Mouse (Mus musculus) common myeloid progenitor, adult 5-6 weeks (primary cell): ENCODE results near the gene Zfp488. TPM values are rescaled to one million over a fixed set of nuclear protein-coding genes. Genes with fewer than 3 reads are reported as not detected.
A peak's percentile ranks its signal among the peaks of the same experiment; 100 is the strongest.

Source experiments
- ATAC-seq: replicated peaks from 2 replicates; pipeline ENCODE4 v1.8.0; 2016; ENCODE audit warnings: low read depth, mild to moderate bottlenecking, moderate TSS enrichment, inconsistent platforms; ENCODE audit not compliant: poor library complexity, severe bottlenecking
- total RNA-seq: library from RNA; stranded (forward); fragments of 200-1000, 187-1606 nt; gene quantifications from 2 replicates; pipeline ENCODE4 v1.2.3, GENCODE M21; 2017

The Zfp488 gene
- total RNA-seq, 1 experiment from 2014 or later, result not detected

DNA sequence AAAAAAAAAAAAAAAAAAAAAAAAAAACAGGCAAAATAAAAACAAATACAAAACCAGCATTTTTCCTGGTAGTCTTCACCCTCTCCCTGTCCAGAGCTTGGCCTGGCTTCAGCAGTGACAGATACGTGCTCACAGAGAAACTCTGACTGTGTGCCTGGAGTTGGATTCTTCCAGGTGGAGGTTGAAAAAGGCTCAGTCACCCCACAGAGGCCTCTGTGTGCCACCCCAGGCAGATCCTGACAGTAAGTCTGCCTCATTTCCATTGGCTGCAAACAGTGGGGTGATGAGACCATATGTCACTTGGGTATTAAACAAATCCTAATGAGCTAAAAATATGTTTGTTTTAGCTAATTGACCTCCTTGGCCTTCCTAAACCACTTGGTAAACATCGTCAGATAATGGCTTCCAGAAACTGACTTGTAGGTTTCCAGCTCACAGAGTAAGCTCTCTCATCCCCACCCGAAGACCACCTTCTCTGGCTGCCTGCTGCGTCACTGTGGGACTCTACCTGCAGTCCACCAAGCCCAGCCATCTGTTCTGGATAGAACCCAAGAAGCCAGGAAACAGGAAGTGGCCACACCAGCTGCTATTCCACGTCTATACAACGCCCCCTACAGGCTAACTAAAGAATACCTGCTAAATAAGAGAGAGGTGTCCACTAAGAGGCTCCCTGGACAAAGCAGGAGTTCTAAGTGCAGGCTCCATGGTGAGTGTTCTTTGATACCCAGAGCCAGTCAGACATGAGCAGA, 26.2 kb downstream of the Zfp488 start:
- no peak for ATAC-seq

DNA sequence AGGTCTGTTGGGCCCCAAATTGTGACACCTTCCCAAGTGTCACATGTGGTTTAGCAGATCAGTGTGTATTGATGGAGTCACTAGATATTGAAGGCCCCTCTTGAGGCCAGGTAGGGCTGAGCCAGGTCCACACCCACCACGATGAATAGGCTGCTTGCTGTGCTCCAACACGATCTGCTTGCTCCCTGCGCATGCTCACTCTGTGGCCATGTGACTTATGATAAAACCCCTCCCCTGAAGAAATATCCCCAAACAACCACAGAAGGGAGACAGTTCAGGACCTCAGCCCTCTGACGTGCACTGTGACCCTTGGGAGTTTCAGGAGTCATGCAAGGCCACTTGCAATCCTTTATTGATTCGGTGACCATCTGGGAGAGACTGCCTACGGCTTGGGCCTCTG, 32.4 kb downstream of the Zfp488 start:
- ATAC-seq, result no peak

DNA sequence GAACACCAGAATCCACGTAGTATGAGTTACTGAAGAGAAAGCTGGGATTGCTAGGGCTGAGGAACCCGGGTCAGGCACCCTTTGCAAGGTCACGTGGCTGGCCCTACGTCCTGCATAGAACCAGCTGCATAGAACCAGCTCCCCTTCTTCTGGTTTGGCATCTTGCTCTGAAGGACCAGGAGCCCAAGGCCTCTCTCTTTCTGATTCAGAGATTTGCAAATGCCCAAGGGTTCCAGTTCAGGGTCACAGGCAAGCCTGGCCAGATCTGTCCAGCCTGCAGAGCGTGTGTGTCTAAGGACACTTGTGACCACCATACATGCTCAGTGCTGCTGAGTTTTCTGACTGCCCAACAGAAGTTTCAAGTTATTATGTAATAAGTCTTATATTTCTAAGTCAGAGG, 36.3 kb downstream of the Zfp488 start:
- no peak for ATAC-seq

DNA sequence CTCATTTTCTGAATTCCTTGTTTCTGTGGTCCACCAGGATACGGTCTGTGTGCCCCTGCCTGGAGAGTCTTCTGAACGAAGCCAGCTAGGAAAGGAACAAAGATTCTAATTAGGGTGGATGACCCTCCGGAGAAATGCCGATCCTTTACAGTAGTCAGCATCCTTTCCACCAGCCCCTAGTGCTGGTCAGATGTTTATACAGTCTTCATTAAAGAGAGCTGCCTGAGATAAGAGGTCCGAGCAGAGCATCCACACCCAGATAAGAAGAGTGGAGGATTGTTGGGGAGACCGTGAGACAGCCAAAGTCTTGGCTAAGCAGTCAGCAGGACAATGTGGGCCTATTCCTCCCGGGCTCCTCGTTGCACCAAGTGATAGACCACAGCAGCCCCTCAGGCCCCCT, 37.8 kb downstream of the Zfp488 start, which contains the start of gene Gdf2:
Gdf2 (plus strand) TSS at position 301 of the 400 bp plus-strand sequence.
- no peak for ATAC-seq

DNA sequence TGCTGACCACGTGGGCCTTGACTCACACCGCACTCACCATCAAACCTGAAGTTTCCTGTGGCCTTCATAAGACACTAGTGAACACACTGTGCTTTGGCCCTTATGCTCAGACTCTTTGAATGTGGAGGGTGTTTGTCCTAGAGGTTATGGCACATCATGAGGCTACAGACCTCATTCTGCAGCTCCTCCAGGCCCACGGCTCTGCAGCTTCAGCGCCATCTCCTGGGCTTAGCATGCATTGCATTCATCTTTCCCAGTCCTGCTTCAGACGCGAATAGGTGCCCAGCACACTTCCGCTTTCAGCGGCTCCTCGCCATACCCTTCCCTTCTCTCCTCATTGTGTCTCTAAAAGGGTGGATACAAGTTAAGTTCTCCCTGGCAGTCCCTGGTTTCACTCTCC, 39.4 kb downstream of the Zfp488 start:
- ATAC-seq, result peak; percentile 95

DNA sequence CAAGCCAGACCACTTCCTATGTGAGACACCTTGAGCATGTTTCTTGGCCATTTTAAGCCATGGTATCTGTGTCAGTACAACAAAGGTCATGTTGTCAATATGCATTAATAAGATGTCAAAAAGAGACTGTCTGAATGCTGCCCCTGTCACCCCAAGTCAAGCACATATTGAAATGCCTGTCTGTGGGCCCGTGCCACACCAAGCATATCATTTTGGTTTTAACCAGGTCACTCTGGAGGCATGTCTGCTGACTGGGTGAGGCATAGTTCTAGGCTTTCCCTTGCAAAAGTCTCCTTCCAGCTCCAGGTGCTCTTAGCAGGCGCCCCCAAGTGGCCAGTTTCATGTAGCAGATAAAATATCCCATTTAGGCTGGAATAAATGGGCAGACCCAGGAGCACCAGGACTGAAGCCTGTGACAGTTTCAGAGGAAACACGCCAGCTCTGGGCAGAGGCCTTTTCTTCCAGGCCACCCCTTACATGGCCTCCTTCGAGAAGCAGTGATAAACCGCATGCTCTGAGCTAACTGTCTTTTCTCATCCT, 44.7 kb downstream of the Zfp488 start:
- no peak for ATAC-seq

DNA sequence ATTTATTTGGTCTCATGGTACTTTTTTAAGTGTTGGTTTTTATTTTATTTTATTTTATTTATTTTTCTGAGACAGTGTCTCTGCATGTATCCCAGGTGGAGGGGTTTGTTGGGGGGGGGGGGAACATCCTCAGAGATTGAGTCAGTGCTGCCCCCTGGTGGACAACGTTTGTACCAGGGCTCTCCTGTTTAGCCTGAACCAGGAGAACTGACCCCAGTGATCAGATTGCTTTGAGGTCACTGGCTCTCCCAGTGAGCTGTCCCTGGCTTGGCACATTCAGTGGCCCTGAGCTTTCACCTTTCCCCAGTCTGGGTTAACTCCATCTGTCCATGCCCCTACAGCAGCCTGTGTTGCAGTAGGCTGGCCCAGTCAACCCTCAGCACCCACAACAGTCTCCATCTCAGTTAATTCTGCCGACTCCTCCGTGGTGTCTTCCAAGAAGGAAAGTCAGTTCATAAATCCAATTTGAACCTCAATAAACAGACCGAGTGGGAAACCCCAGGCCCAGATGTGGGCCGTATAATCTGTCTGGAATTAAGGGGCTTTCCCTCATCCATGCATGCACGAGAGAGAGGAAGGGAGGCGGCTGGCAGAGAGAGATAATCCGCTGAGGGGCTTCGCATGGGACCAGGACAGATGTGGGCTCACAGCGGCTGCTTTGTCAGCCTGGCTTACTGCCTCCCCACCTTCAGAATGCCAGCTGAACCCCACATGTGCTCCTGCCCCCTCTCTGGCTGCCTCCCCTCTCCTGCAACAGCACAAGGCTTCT, 45.4 kb downstream of the Zfp488 start:
- ATAC-seq, result no peak

DNA sequence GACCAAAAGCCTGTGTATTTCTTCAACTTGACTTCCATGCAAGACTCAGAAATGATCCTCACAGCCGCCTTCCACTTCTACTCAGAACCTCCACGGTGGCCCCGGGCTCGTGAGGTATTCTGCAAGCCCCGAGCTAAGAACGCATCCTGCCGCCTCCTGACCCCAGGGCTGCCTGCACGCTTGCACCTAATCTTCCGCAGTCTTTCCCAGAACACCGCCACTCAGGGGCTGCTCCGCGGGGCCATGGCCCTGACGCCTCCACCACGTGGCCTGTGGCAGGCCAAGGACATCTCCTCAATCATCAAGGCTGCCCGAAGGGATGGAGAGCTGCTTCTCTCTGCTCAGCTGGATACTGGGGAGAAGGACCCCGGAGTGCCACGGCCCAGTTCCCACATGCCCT, 46.7 kb downstream of the Zfp488 start:
- ATAC-seq, result no peak

DNA sequence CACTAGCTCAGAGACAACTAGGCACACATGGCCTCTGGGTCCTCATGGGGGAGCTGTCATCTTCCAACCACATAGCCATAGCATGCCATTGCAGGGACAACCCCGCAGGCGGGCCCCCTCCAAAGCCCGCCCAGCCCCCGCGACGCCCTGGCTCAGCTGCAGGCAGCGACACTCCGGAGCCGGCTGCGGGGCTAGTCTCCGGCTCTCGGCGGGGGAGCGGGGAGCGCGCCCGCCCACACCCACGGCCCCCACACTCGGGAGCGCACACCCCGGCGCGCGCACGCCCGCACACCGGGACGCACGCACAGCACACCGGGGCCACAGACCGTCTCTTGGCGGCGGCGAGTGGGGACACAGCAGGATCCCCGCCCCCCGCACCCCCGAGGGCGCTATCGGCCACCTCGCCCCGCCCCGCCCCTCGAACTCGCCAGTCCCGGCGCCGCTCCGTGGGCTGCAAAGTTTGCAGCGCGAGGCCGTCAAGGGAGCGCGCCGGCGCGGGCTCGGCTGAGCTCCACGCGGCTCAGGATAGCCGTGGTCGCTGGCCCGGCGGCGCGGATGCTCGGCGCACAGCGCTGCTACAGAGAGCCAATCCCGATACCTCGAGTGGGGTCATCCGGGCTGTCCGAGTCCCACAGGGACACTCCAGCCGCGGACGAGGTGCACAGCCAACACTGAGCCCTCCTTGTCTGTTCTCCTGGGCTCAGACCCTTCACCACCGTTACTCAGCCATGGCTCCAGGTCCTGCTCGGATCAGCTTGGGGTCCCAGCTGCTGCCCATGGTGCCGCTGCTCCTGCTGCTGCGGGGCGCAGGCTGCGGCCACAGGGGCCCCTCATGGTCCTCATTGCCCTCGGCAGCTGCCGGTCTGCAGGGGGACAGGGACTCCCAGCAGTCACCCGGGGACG, 55.1 kb downstream of the Zfp488 start, which contains the start of gene Gdf10:
Gdf10 (plus strand) TSS at position 420 of the 903 bp plus-strand sequence.
- no peak; the same call in 1 of the 2 replicates for ATAC-seq

DNA sequence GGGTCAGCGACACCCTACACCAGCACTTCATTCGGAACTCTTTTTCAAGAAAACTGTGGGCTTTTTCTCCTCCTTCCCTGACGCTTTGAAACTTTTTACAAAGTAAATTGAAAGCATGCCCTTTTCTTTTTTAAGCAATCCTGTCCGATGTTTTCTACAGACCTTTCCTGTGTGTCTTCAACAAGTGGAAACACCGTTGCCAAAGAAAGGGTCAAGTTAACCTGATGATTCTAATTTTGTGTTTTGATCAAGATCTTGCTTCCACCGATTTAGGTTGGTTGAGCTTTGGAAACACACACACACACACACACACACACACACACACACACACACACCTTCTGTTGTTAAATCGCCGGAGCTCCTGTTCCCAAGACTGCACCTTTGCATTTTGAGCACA, 55.8 kb downstream of the Zfp488 start:
- no peak for ATAC-seq

DNA sequence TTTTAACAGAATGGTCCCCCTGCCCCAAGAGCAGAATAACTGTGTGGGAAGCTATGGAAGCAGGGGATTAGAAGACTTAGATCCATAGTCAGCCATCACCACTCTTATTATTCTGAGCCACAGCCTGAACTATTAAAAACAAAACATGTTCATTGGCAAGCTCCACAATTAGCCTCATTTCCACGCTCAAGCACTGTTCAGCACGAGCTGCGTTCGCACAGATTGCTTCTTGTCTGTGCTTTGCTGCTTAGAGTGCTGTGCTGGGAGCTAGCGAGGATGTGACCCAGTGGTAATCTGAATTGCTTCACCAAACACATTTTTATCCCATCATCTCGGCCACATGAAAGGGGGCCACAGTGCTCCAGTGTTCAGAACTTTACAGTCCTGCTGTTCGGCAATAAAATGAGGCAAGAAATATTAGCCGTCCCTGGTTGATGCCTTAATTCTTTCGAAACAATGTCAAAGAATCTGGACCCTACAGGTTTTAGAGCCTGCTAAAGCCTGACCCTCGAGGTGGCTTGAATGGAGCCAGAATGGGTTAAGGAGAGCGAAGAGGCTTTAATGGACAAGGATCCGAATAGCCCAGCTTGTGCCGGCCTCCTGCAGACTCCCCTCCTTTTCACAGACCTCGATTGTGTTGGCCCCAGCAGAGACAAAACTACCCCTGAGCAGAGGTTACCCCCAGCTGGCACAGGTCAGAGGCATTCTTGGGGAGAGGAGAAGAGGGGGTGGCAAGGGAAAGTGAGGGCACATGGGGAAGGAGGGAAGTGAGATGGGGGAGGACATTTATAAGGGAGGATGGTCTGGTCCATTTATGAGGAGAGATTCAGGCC, 57.6 kb downstream of the Zfp488 start:
- no peak for ATAC-seq

Other genes with a start within 250 kb of the Zfp488 start
- gene Gdf10, start 55.2 kb downstream of the Zfp488 start, total RNA-seq, result not detected in 2 replicates
- not detected in 2 replicates for gene Gdf2, start 37.7 kb downstream of the Zfp488 start, total RNA-seq
- gene Rbp3, start 24.8 kb downstream of the Zfp488 start, total RNA-seq, result not detected in 2 replicates
- not detected in 2 replicates for gene Gm30083, start 36.4 kb upstream of the Zfp488 start, total RNA-seq
- not detected in 2 replicates for gene Gm5460, start 38.0 kb upstream of the Zfp488 start, total RNA-seq
- not detected in 2 replicates for gene Antxrl, start 73.9 kb upstream of the Zfp488 start, total RNA-seq
- gene Anxa8, start 107.2 kb upstream of the Zfp488 start, total RNA-seq, result not detected in 2 replicates
- gene A630023A22Rik, start 124.0 kb upstream of the Zfp488 start, total RNA-seq, result not detected in 2 replicates
- gene Npy4r, start 173.7 kb upstream of the Zfp488 start, total RNA-seq, result not detected in 2 replicates
- gene Gprin2, start 222.9 kb upstream of the Zfp488 start, total RNA-seq, result not detected in 2 replicates
- gene Syt15, start 240.8 kb upstream of the Zfp488 start, total RNA-seq, result not detected in 2 replicates